Mouse (Mus musculus): Measurements from ENCODE around the gene Eno2.
A peak's percentile ranks its signal among the peaks of the same experiment; 100 is the strongest.
"Not testable (repeated sequence)": the region's sequence is repeated elsewhere in the genome, so short reads cannot be mapped to it uniquely, and the experiment has no call there.

Gene Eno2

GRCm38 (mm10) chr6:124805341-124806321 lies 36.2 kb upstream of the Eno2 start:
- peak; percentile 97 for DNase-seq

DNA sequence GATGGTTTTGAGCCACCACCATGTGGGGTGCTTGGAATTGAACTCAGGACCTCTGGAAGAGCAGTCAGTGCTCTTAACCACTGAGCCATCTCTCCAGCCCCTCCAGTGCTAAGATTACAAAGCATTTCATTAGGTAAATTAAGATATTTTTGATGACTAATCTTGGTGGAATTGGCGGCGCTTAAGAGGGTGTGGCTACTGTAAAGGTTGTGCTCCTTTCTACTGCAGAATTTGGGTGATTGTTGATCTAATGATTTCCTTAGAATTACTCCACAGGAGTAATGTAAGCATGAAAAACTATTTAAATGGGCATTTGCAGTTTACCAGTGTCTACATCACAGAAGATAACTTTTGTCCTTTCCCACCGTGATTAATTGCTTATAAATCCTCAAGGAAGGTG lies 34.9 kb upstream of the Eno2 start:
- DNase-seq: no peak

DNA sequence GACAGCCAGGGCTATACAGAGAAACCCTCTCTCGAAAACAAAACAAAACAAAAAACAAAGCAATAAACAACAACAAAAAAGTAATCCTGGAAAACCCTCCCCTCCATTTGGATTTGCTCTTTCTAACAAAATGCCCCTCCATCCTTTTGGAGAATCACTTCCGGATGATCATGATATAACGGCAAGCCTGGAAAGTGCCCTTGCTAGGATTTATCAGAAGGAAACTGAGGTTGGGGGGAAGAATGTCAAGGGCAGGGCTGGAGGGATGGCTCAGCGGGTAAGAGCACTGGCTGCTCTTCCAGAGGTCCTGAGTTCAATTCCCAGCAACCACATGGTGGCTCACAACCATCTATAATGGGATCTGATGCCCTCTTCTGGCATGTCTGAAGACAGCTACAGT lies 34.2 kb upstream of the Eno2 start:
- DNase-seq: not testable (repeated sequence)

GRCm38 (mm10) chr6:124803061-124803460 lies 33.6 kb upstream of the Eno2 start:
- no peak for DNase-seq

DNA sequence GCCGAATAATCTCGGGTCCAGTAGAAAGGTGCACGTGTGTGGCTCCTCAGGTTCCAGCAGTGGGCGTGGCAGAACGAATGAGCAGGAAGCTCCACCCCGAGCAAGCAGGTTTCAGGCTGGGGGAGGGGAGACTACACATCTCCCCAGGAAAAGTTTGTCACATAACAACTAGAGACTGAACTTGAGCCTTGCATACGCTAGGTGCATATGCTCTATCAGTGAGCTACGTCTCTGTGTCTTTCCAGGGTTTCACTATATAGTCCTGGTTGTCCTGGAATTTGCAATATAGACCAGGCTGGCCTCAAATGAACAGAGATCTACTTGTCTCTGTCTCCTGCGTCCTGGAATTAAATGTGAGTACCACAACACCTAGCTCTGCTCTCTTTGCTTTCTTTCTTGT lies 32.9 kb upstream of the Eno2 start:
- not testable (repeated sequence) for DNase-seq

GRCm38 (mm10) chr6:124796200-124796599 lies 26.7 kb upstream of the Eno2 start:
- no peak for DNase-seq

- no peak for DNase-seq
These were observed 26.3 kb upstream of the Eno2 start for GRCm38 (mm10) chr6:124795781-124796180.

DNA sequence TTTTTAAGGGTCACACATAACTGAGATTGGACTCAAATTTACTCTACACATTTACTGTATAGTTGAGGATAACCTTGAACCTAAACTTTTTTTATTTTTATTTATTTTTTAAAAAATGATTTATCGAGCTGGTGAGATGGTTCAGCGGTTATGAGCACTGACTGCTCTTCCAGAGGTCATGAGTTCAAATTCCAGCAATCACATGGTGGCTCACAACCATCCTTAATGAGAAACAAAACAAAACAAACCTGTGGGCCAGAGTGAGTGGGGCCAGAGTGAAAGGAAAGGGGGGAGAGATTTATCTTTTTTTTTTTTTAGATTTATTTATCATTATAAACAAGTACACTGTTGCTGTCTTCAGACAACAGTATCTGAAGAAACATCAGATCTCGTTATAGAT lies 22.4 kb upstream of the Eno2 start:
- no peak for DNase-seq

- DNase-seq: no peak
These were observed 20.6 kb upstream of the Eno2 start for GRCm38 (mm10) chr6:124790121-124790520.

DNA sequence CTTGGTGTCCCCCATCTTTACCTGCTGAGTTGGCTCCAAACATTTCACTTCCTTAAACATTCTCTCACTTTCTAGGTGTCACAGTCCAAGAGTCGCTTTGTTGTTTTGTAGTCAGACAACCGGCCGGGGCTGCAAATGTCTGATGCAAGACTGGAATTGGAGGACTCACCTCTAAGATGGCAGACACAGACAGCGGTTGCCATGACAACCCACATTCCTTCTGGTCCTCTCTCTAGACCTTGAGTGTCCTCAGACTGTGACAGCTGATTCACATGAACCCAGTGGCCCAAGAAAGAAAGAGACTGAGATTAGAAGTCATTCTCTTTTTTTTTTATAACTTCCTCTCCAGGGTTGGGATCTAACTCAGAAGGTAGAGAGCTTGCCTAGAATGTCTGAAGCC lies 20.0 kb upstream of the Eno2 start:
- no peak for DNase-seq

GRCm38 (mm10) chr6:124787722-124788121 lies 18.2 kb upstream of the Eno2 start:
- no peak for DNase-seq

DNA sequence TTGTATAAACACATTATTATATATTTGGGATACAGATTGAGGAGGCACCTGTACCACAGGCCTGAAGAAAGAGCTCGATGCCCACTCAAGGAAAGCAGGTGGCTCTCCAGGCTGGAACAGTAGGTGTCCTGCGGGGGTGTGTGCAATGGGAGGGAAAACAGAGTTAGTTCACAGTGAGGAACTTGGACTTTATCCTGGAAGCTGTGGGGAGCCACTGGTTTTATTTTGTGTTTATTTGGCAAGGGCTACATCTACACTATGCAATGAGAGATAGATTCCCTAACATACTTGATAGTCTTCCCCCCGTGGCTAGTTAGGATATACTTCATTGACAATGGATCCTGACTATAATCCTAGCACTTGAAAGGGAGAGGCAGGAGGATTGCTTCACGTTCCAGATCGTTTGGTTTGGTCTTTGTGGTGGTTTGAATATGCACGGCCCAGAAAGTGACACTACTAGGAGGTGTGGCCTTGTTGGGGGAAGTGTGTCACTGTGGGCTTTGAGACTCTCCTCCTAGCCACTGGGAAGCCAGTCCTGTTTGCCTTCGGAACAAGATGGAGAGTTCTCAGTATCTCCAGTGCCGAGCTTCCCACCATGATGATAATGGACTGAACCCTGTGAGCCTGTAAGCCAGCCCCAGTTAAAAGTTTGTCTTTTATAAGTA lies 17.4 kb upstream of the Eno2 start:
- no peak for DNase-seq

DNA sequence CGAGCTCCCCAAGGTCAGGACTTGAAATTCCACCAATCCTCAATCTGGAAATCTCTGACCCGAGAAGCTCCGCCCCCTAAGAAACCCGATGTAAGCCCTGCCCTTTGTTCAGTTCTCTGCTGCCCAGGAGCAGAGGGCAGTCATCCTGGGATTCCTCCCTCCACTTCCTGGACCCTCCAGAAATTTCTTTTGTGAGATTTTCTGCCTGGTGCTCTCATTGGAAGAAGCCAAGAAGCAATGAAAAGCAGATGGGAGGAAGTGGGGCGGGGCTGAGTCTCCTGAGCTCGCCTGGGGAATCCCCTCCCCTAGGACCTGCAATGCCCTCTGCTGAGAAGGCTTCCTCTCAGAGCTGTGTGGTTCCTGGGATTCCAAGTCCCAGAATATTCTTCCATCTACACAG lies 13.0 kb upstream of the Eno2 start:
- DNase-seq: peak; percentile 64

GRCm38 (mm10) chr6:124780917-124781316 lies 11.4 kb upstream of the Eno2 start:
- no peak for DNase-seq

- no peak for DNase-seq
These were observed 10.5 kb upstream of the Eno2 start for GRCm38 (mm10) chr6:124779984-124780416.

DNA sequence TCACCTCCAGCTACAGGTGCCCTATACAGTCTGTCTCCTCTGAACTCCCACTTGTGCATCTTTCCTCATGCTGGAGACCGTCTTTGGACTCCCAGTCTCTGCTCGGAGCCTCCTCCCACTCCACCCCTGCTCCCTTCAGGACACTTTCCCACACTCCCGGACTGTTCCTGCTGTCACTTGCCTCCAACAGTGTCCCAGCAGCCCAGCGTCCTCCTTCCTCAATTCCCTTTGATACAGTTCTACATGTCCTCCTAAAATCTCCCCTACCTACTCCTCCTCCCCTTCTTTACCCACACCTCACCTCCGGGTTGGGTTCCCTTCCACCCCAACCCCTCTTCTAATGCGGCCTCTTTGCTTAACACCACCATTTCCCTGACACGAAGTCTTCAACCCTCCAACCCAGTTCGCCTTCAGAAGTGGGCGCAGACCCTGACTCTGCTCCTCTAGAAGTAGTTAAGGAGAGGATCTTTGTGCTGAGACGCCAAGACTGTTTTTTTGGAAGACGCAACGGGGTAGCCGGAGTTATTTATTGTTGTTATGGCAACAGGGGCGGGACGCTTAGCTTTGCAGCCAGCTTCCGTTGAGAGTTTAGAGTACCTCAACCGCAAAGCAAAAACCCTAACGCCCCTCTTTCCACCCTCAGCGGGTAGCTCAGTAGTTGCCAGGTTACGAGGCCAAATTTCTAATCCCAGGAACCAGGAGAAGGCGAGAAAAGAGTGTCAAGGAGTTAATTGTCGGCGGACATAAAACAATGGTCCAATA lies 9.9 kb upstream of the Eno2 start, which contains the start of gene Lrrc23:
Gene Lrrc23 (minus strand): TSS at position 506 of the 762 bp plus-strand sequence.
- DNase-seq: peak; percentile 74

DNA sequence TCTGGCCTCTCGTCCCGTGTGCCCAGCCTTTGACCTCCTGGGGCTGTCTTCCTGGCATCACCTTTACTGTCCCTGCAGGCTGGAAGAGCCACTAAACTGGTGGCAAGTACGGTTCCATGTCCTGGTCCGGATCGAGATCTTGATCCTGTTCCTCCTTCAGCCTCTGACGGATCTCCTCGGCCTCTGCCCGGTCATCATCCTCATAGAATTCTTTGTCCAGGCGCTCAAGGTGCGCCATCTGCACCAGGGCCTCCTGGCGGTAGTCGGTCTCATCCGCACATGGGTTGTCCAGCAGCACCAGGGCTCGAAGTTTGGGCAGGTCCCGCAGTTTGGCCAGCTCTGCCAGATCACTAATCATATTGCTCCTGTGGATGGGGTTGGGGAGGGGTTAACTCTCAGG lies 1.0 kb upstream of the Eno2 start:
- no peak for DNase-seq

- DNase-seq: no peak
These were observed 540 bp upstream of the Eno2 start for GRCm38 (mm10) chr6:124770013-124770412.

DNA sequence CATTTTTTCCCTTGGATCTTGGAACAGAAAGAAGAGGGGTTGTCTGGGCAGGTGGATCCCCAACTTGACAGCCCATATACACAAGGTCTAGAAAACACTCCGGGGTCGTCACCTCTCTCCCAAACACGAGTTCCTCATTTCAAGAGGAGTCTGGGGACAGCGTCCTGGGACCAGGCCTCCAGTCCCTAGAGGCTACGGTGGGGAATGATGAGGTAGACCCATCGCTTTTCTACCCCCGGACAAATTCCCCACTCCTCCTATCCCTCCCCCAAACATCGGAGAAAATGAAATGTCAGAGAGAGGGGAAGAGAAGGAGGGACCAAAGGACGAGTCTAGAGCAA lies 799 bp downstream of the Eno2 start:
- DNase-seq: no peak

DNA sequence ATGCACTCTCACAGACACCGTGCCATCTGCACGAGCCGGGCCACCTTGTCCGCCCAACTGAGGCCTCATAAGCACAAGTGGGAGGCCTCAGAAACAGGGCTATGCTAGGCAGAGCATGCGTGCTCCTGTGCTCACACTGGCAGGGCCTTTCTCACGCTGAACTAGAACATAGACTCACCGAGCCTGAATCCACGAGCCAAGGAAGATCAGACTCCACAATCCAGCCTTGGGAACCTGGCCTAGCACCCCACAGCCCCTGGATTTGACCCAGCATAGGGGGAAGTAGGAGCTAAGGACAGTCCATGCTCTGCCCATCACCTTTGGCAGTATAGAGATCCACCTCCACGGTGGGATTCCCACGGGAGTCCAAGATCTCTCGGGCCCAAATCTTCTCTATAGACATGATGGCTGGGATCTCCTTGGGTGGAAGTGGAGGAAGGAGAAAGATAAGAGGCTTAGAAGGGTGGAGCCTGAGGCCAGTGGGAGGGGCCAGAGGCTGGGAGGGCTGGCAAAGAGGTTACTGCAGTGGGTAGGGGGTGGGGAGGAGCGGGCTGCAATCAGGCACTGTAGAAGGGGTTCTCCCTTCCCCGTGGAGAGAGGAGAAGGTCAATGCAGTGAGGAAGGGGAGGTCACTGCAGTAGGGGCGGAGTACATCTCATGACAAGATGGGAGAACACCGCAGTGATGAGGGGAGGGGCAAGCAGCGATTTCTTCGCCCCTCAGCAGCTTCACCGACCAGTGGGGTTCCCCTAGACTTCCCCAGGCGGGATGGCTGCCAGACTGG lies 1.4 kb downstream of the Eno2 start:
- DNase-seq: peak; percentile 44

DNA sequence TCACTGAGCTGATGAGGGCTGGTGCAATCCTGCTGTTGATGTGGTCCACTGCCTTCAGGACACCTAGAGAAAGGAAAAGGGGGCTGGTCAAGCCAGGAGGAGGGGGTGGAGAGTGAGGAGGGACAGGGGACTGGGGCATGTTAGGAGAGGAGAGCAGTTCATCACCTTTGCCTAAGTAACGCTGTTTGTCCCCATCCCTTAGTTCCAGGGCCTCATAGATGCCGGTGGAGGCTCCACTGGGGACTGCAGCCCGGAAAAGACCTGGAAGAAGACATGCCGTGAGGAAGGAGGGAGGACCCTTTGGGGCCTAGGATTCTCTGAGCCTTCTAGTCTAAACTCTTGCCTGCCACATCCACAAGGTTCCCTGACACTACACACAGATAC lies 1.9 kb downstream of the Eno2 start:
- no peak for DNase-seq

- no peak for DNase-seq
These were observed 3.5 kb downstream of the Eno2 start for GRCm38 (mm10) chr6:124765951-124766350.

- peak; percentile 92 for DNase-seq
These were observed 10.2 kb downstream of the Eno2 start for GRCm38 (mm10) chr6:124759259-124759658.
